Mouse (Mus musculus) layer of hippocampus, adult 2 months (tissue): ENCODE data around the gene Dnajc8. TPM values are rescaled to one million over a fixed set of nuclear protein-coding genes. Genes with fewer than 3 reads are reported as not detected.

Experiments used
- DNase-seq, 2 experiments: peaks; one replicate each; pipeline ENCODE4 v3.0.0; 2022; ENCODE audit warnings: low spot score in 2 of 2
- H3K27ac ChIP-seq: fragments of 200-600 bp; 2 replicates; pipeline ENCODE4 v1.8.1; 2022
- H3K4me3 ChIP-seq: fragments of 200-600 bp; 2 replicates; pipeline ENCODE4 v1.8.1; 2022; ENCODE audit warnings: mild to moderate bottlenecking
- CTCF ChIP-seq: fragments of 200-600 bp; conservative IDR thresholded peaks from 2 replicates; pipeline ENCODE4 v1.8.1; 2022; ENCODE audit warnings: antibody characterized with exemption, mild to moderate bottlenecking, moderate library complexity
- total RNA-seq, 2 experiments: library from RNA; stranded (reverse); gene quantifications; 2 replicates each; pipeline ENCODE4 v1.2.3; 2021

Dnajc8 gene
- total RNA-seq, 2 experiments from 2014 or later = 87.9 to 92.9 TPM

GRCm38 (mm10) chr4:132505800-132506199, 29.6 kb upstream of the Dnajc8 start:
- Histone ChIP-seq H3K27ac (no peak overlapping the region), H3K4me3 (no peak overlapping the region)
- DNase-seq = no peak
- TF ChIP-seq CTCF = no peak

GRCm38 (mm10) chr4:132506250-132506649, 29.1 kb upstream of the Dnajc8 start:
- TF ChIP-seq CTCF = no peak
- Histone ChIP-seq H3K27ac (no peak overlapping the region), H3K4me3 (no peak overlapping the region)
- no peak for DNase-seq

- H3K27ac ChIP-seq = no peak overlapping the region
- DNase-seq = no peak
- TF ChIP-seq CTCF = no peak
- no peak overlapping the region for H3K4me3 ChIP-seq
These were observed 28.1 kb upstream of the Dnajc8 start for GRCm38 (mm10) chr4:132507210-132507609.

GRCm38 (mm10) chr4:132509621-132510296, 25.6 kb upstream of the Dnajc8 start:
- H3K4me3 ChIP-seq = peak overlapping the region; percentile 73
- no peak for TF ChIP-seq CTCF
- DNase-seq = peak; percentile 50 to 59
- peak overlapping the region; percentile 92 for H3K27ac ChIP-seq

GRCm38 (mm10) chr4:132510352-132510798, 25.0 kb upstream of the Dnajc8 start, which contains the start of gene Sesn2:
Sesn2 (minus strand) TSS chr4:132510501.
- TF ChIP-seq CTCF = no peak
- H3K27ac ChIP-seq = peak within 1 kb of the TSS; percentile 92
- peak within 1 kb of the TSS; percentile 73 for H3K4me3 ChIP-seq
- peak; percentile 96 to 98 for DNase-seq

- DNase-seq = no peak
- TF ChIP-seq CTCF = no peak
- Histone ChIP-seq H3K4me3 (no peak overlapping the region), H3K27ac (no peak overlapping the region)
These were observed 23.3 kb upstream of the Dnajc8 start for GRCm38 (mm10) chr4:132512080-132512479.

- H3K27ac ChIP-seq = no peak overlapping the region
- no peak overlapping the region for H3K4me3 ChIP-seq
- DNase-seq = no peak
- TF ChIP-seq CTCF = no peak
These were observed 21.7 kb upstream of the Dnajc8 start for GRCm38 (mm10) chr4:132513395-132514273.

- peak; percentile 94 for TF ChIP-seq CTCF
These were observed 20.7 kb upstream of the Dnajc8 start for GRCm38 (mm10) chr4:132514555-132515135.

GRCm38 (mm10) chr4:132515369-132516155, 19.8 kb upstream of the Dnajc8 start:
- peak overlapping the region; percentile 69 for H3K4me3 ChIP-seq
- peak; percentile 88 to 95 for DNase-seq

More at GRCm38 (mm10) chr4:132514555-132515135, 20.7 kb upstream of the Dnajc8 start:
- Histone ChIP-seq H3K27ac (peak overlapping the region; percentile 92), H3K4me3 (peak overlapping the region; percentile 69)
- peak; percentile 71 to 89 for DNase-seq

GRCm38 (mm10) chr4:132518066-132518465, 17.3 kb upstream of the Dnajc8 start:
- Histone ChIP-seq H3K4me3 (no peak overlapping the region), H3K27ac (no peak overlapping the region)
- no peak for TF ChIP-seq CTCF
- DNase-seq = no peak

More at GRCm38 (mm10) chr4:132515369-132516155, 19.8 kb upstream of the Dnajc8 start:
- H3K27ac ChIP-seq = peak overlapping the region; percentile 92
- TF ChIP-seq CTCF = no peak

- no peak overlapping the region for H3K4me3 ChIP-seq
- TF ChIP-seq CTCF = no peak
- H3K27ac ChIP-seq = no peak overlapping the region
- DNase-seq = no peak
These were observed 16.2 kb upstream of the Dnajc8 start for GRCm38 (mm10) chr4:132519188-132519587.

- Histone ChIP-seq H3K4me3 (no peak overlapping the region), H3K27ac (no peak overlapping the region)
- no peak for DNase-seq
- TF ChIP-seq CTCF = no peak
These were observed 11.0 kb upstream of the Dnajc8 start for GRCm38 (mm10) chr4:132524321-132524741.
